Mouse (Mus musculus): ENCODE results near the gene Spice1. TPM values are rescaled to one million over a fixed set of nuclear protein-coding genes. Genes with fewer than 3 reads are reported as not detected.
A peak's percentile ranks its signal among the peaks of the same experiment; 100 is the strongest.

Spice1 gene
- polyA plus RNA-seq, 1 experiment from 2014 or later, result 31.1 TPM

GRCm38 (mm10) chr16:44380006-44380405 lies 33.1 kb downstream of the Spice1 start:
- Histone ChIP-seq H3K4me1 (no peaks in the 10 kb centered on the region), H3K9me3 (replicated peaks) (no peaks in the 10 kb centered on the region), H3K36me3 (peaks cover 13% of the 10 kb centered on the region; the same call in 1 of the 2 replicates), H3K27me3 (no peaks in the 10 kb centered on the region), H3K4me3 (replicated peaks) (no peak overlapping the region), H3K27ac (replicated peaks) (no peak overlapping the region), H3K9ac (no peak overlapping the region), H3K4me2 (replicated peaks) (no peak overlapping the region)
- ATAC-seq (ENCODE audit: insufficient number of reproducible peaks, low FRiP score, low TSS enrichment, low read depth), result no peak
- 64% methylated on average over 4 of the region's 4 CpGs for WGBS

- H3K4me2 ChIP-seq (replicated peaks), result no peak overlapping the region
- no peaks in the 10 kb centered on the region for H3K4me1 ChIP-seq
- no peaks in the 10 kb centered on the region for H3K27me3 ChIP-seq
- H3K27ac ChIP-seq (replicated peaks), result no peak overlapping the region
- H3K4me3 ChIP-seq (replicated peaks), result no peak overlapping the region
- 45% methylated on average over 5 of the region's 5 CpGs for WGBS
- H3K9ac ChIP-seq, result no peak overlapping the region
- no peaks in the 10 kb centered on the region for H3K9me3 ChIP-seq (replicated peaks)
- no peak for ATAC-seq (ENCODE audit: insufficient number of reproducible peaks, low FRiP score, low TSS enrichment, low read depth)
- H3K36me3 ChIP-seq, result peaks cover 13% of the 10 kb centered on the region; the same call in 1 of the 2 replicates
These were observed 34.7 kb downstream of the Spice1 start for GRCm38 (mm10) chr16:44381578-44381977.

- Histone ChIP-seq H3K4me1 (no peaks in the 10 kb centered on the region), H3K9me3 (replicated peaks) (no peaks in the 10 kb centered on the region)
- WGBS, result 32% methylated on average over 2 of the region's 2 CpGs
These were observed 36.6 kb downstream of the Spice1 start for GRCm38 (mm10) chr16:44383549-44383948.

GRCm38 (mm10) chr16:44384251-44384650 lies 37.3 kb downstream of the Spice1 start:
- H3K9me3 ChIP-seq (replicated peaks), result no peaks in the 10 kb centered on the region
- no peak overlapping the region for H3K9ac ChIP-seq
- peaks cover 19% of the 10 kb centered on the region for H3K36me3 ChIP-seq
- H3K27me3 ChIP-seq, result no peaks in the 10 kb centered on the region
- 88% methylated on average over 1 of the region's 1 CpGs for WGBS
- no peak overlapping the region for H3K27ac ChIP-seq (replicated peaks)
- ATAC-seq (ENCODE audit: insufficient number of reproducible peaks, low FRiP score, low TSS enrichment, low read depth), result no peak
- H3K4me3 ChIP-seq (replicated peaks), result no peak overlapping the region
- H3K4me1 ChIP-seq, result no peaks in the 10 kb centered on the region
- no peak overlapping the region for H3K4me2 ChIP-seq (replicated peaks)

More at GRCm38 (mm10) chr16:44383549-44383948, 36.6 kb downstream of the Spice1 start:
- H3K27me3 ChIP-seq, result no peaks in the 10 kb centered on the region
- no peak overlapping the region for H3K4me2 ChIP-seq (replicated peaks)
- ATAC-seq (ENCODE audit: insufficient number of reproducible peaks, low FRiP score, low TSS enrichment, low read depth), result no peak
- no peak overlapping the region for H3K9ac ChIP-seq
- no peak overlapping the region for H3K27ac ChIP-seq (replicated peaks)
- H3K36me3 ChIP-seq, result peaks cover 18% of the 10 kb centered on the region
- no peak overlapping the region for H3K4me3 ChIP-seq (replicated peaks)

GRCm38 (mm10) chr16:44391877-44392548 lies 45.1 kb downstream of the Spice1 start:
- Histone ChIP-seq H3K4me1 (peaks cover 8% of the 10 kb centered on the region), H3K9ac (no peak overlapping the region), H3K27me3 (no peaks in the 10 kb centered on the region), H3K9me3 (replicated peaks) (no peaks in the 10 kb centered on the region), H3K4me2 (replicated peaks) (no peak overlapping the region), H3K4me3 (replicated peaks) (no peak overlapping the region), H3K27ac (replicated peaks) (no peak overlapping the region), H3K36me3 (peaks cover 22% of the 10 kb centered on the region; the same call in 1 of the 2 replicates)
- ATAC-seq (ENCODE audit: insufficient number of reproducible peaks, low FRiP score, low TSS enrichment, low read depth), result no peak
- WGBS, result 41% methylated on average over 9 of the region's 9 CpGs

GRCm38 (mm10) chr16:44394577-44395243 lies 47.8 kb downstream of the Spice1 start, which contains the start of gene Cfap44:
Gene Cfap44, plus strand, starts transcription at chr16:44394796.
- H3K4me2 ChIP-seq (replicated peaks), result peak within 1 kb of the TSS; percentile 55
- H3K4me1 ChIP-seq, result peaks cover 8% of the 10 kb centered on the region
- ATAC-seq (ENCODE audit: insufficient number of reproducible peaks, low FRiP score, low TSS enrichment, low read depth), result peak; percentile 83
- no peak within 1 kb of the TSS for H3K27ac ChIP-seq (replicated peaks)
- 2% methylated on average over 17 of the region's 17 CpGs for WGBS
- no peaks in the 10 kb centered on the region for H3K9me3 ChIP-seq (replicated peaks)
- peaks cover 7% of the 10 kb centered on the region; the same call in 1 of the 2 replicates for H3K36me3 ChIP-seq
- no peak within 1 kb of the TSS for H3K9ac ChIP-seq
- H3K4me3 ChIP-seq (replicated peaks), result peak within 1 kb of the TSS; percentile 30
- H3K27me3 ChIP-seq, result no peaks in the 10 kb centered on the region

GRCm38 (mm10) chr16:44404933-44405332 lies 58.0 kb downstream of the Spice1 start:
- H3K9ac ChIP-seq, result no peak overlapping the region
- no peak for ATAC-seq (ENCODE audit: insufficient number of reproducible peaks, low FRiP score, low TSS enrichment, low read depth)
- no peak overlapping the region for H3K27ac ChIP-seq (replicated peaks)
- no peak overlapping the region for H3K4me3 ChIP-seq (replicated peaks)
- no peaks in the 10 kb centered on the region for H3K27me3 ChIP-seq
- 89% methylated on average over 5 of the region's 5 CpGs for WGBS
- no peaks in the 10 kb centered on the region for H3K4me1 ChIP-seq
- H3K4me2 ChIP-seq (replicated peaks), result no peak overlapping the region
- no peaks in the 10 kb centered on the region for H3K36me3 ChIP-seq
- H3K9me3 ChIP-seq (replicated peaks), result no peaks in the 10 kb centered on the region

- Histone ChIP-seq H3K27me3 (no peaks in the 10 kb centered on the region), H3K9ac (no peak overlapping the region), H3K4me3 (replicated peaks) (no peak overlapping the region), H3K4me1 (no peaks in the 10 kb centered on the region), H3K27ac (replicated peaks) (no peak overlapping the region), H3K9me3 (replicated peaks) (no peaks in the 10 kb centered on the region), H3K36me3 (no peaks in the 10 kb centered on the region), H3K4me2 (replicated peaks) (no peak overlapping the region)
- 87% methylated on average over 5 of the region's 5 CpGs for WGBS
- no peak for ATAC-seq (ENCODE audit: insufficient number of reproducible peaks, low FRiP score, low TSS enrichment, low read depth)
These were observed 60.3 kb downstream of the Spice1 start for GRCm38 (mm10) chr16:44407211-44407610.

GRCm38 (mm10) chr16:44408290-44408689 lies 61.4 kb downstream of the Spice1 start:
- WGBS, result 85% methylated on average over 2 of the region's 2 CpGs
- no peak overlapping the region for H3K9ac ChIP-seq
- no peak overlapping the region for H3K27ac ChIP-seq (replicated peaks)
- no peaks in the 10 kb centered on the region for H3K9me3 ChIP-seq (replicated peaks)
- H3K4me3 ChIP-seq (replicated peaks), result no peak overlapping the region
- no peaks in the 10 kb centered on the region for H3K4me1 ChIP-seq
- ATAC-seq (ENCODE audit: insufficient number of reproducible peaks, low FRiP score, low TSS enrichment, low read depth), result no peak
- no peaks in the 10 kb centered on the region for H3K27me3 ChIP-seq
- no peak overlapping the region for H3K4me2 ChIP-seq (replicated peaks)
- H3K36me3 ChIP-seq, result no peaks in the 10 kb centered on the region

- 60% methylated on average over 6 of the region's 6 CpGs for WGBS
These were observed 63.3 kb downstream of the Spice1 start for GRCm38 (mm10) chr16:44410176-44410575.

GRCm38 (mm10) chr16:44417596-44417995 lies 70.7 kb downstream of the Spice1 start:
- H3K9me3 ChIP-seq (replicated peaks), result no peaks in the 10 kb centered on the region
- no peak overlapping the region for H3K4me2 ChIP-seq (replicated peaks)
- H3K9ac ChIP-seq, result no peak overlapping the region
- H3K4me3 ChIP-seq (replicated peaks), result no peak overlapping the region
- no peak for ATAC-seq (ENCODE audit: insufficient number of reproducible peaks, low FRiP score, low TSS enrichment, low read depth)
- H3K27me3 ChIP-seq, result no peaks in the 10 kb centered on the region
- H3K4me1 ChIP-seq, result no peaks in the 10 kb centered on the region
- no peak overlapping the region for H3K27ac ChIP-seq (replicated peaks)
- H3K36me3 ChIP-seq, result no peaks in the 10 kb centered on the region
- WGBS, result 52% methylated on average over 8 of the region's 8 CpGs

More at GRCm38 (mm10) chr16:44410176-44410575, 63.3 kb downstream of the Spice1 start:
- Histone ChIP-seq H3K27me3 (no peaks in the 10 kb centered on the region), H3K27ac (replicated peaks) (no peak overlapping the region), H3K4me2 (replicated peaks) (no peak overlapping the region), H3K9me3 (replicated peaks) (no peaks in the 10 kb centered on the region), H3K4me1 (no peaks in the 10 kb centered on the region), H3K9ac (no peak overlapping the region), H3K4me3 (replicated peaks) (no peak overlapping the region), H3K36me3 (no peaks in the 10 kb centered on the region)
- no peak for ATAC-seq (ENCODE audit: insufficient number of reproducible peaks, low FRiP score, low TSS enrichment, low read depth)

All from embryonic facial prominence, embryonic 15.5 days (tissue).